Mouse (Mus musculus): ENCODE data around the gene Tpo.

DNA sequence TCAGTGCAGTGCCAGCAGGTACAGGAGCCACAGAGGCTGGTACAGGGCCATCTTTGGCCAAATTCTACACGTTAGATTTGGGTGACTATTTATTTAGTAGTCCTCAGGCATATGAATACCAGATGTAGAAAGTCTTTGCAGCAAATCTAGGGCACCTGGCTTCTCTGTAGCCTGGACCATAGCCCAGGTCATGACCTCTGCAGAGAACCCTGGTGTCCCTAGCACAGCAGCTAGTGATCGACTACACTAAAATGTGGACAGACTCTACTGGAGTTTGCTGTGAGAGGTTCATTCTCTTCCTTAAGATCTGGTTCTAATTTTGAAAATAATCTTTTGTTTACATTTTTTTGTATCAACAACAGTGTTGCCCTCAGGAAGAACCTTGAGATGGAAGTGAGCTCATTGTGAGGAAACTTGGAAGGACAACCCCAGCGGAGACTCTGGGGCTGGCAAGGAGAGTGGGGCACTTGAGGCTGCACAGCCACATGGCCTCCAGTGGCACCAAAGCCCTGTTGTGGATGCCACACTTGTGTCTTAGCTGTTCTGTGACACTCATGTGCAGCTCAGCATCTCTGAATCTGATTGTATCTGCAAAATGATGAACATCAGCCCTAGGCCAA lies 104.6 kb downstream of the Tpo start:
- TF ChIP-seq CTCF (IDR thresholded peaks at IDR 0.05; ENCODE audit: borderline replicate concordance, insufficient read depth, low read length) = no peak
- TF ChIP-seq POLR2A (IDR thresholded peaks at IDR 0.05; ENCODE audit: low read depth, low read length) = no peak

Measured in embryonic fibroblast, embryonic 13.5 days (primary cell).